Mouse (Mus musculus) myocyte (in vitro differentiated cells): ENCODE measurements at regions not wholly inside any gene's neighbourhood (a gene's known extent, or its start where the extent isn't known, plus 50 kb on each side); places are given as distances from the start of the nearest gene placed in this dataset.

Experiments used
- H3K27me3 ChIP-seq: one replicate; pipeline ENCODE4 v1.6.1; 2011; ENCODE audit not compliant: control insufficient read depth, insufficient read depth, insufficient read length
- H3K36me3 ChIP-seq: one replicate; pipeline ENCODE4 v1.6.1; 2011; ENCODE audit not compliant: control insufficient read depth, insufficient read depth
- H3K4me2 ChIP-seq: one replicate; pipeline ENCODE4 v1.6.1; 2011; ENCODE audit warnings: low read depth, control low read depth
- H3K4me3 ChIP-seq: one replicate; pipeline ENCODE4 v1.5.1; 2011; ENCODE audit warnings: mild to moderate bottlenecking, control low read depth, moderate library complexity
- H3K79me2 ChIP-seq: one replicate; pipeline ENCODE4 v1.6.1; 2011; ENCODE audit not compliant: control insufficient read depth, insufficient read depth
- H3ac ChIP-seq: one replicate; pipeline ENCODE4 v1.6.1; 2011; ENCODE audit not compliant: control insufficient read depth, insufficient read length
- CEBPB ChIP-seq: IDR thresholded peaks from 2 replicates; pipeline ENCODE4 v1.6.1; 2011; ENCODE audit warnings: mild to moderate bottlenecking, moderate library complexity; ENCODE audit not compliant: poor library complexity, insufficient read depth, severe bottlenecking
- E2F4 ChIP-seq: IDR thresholded peaks from one replicate; pipeline ENCODE4 v1.6.1; 2011; ENCODE audit warnings: mild to moderate bottlenecking, control low read depth, moderate library complexity; ENCODE audit not compliant: insufficient read depth
- MAX ChIP-seq: IDR thresholded peaks from one replicate; pipeline ENCODE4 v1.6.1; 2011; ENCODE audit warnings: low read depth, mild to moderate bottlenecking, control low read depth
- MYOD1 ChIP-seq, 3 experiments: IDR thresholded peaks; one replicate each; pipeline ENCODE4 v1.6.1; 2011; ENCODE audit warnings: control low read depth in 2 of 3, low read depth in 2 of 3, mild to moderate bottlenecking in 2 of 3, moderate library complexity in 1 of 3; ENCODE audit not compliant: insufficient read length in 2 of 3, control insufficient read depth in 1 of 3
- MYOG ChIP-seq, 3 experiments: IDR thresholded peaks; one replicate each; pipeline ENCODE4 v1.6.1; 2011; ENCODE audit warnings: control low read depth in 2 of 3, low read depth in 2 of 3, mild to moderate bottlenecking in 2 of 3; ENCODE audit not compliant: insufficient read length in 2 of 3, control insufficient read depth in 1 of 3, insufficient read depth in 1 of 3
- POLR2A ChIP-seq: IDR thresholded peaks from one replicate; pipeline ENCODE4 v1.6.1; 2011; ENCODE audit warnings: low read depth, mild to moderate bottlenecking, control low read depth, moderate library complexity; ENCODE audit not compliant: insufficient read length
- POLR2AphosphoS2 ChIP-seq: IDR thresholded peaks from one replicate; pipeline ENCODE4 v1.6.1; 2011; ENCODE audit warnings: low read depth, control low read depth; ENCODE audit not compliant: insufficient read length
- REST ChIP-seq: IDR thresholded peaks from one replicate; pipeline ENCODE4 v1.6.1; 2011; ENCODE audit warnings: mild to moderate bottlenecking, control low read depth, moderate library complexity; ENCODE audit not compliant: insufficient read depth, insufficient read length
- SRF ChIP-seq: IDR thresholded peaks from one replicate; pipeline ENCODE4 v1.6.1; 2011; ENCODE audit warnings: low read depth; ENCODE audit not compliant: control insufficient read depth, insufficient read length
- TCF12 ChIP-seq: IDR thresholded peaks from one replicate; pipeline ENCODE4 v1.6.1; 2011; ENCODE audit warnings: mild to moderate bottlenecking, control low read depth; ENCODE audit not compliant: poor library complexity, insufficient read depth, severe bottlenecking
- TCF3 ChIP-seq: IDR thresholded peaks from one replicate; pipeline ENCODE4 v1.6.1; 2011; ENCODE audit warnings: low read depth, control low read depth; ENCODE audit not compliant: insufficient read length
- USF1 ChIP-seq: IDR thresholded peaks from one replicate; pipeline ENCODE4 v1.6.1; 2011; ENCODE audit warnings: low read depth, mild to moderate bottlenecking, control low read depth, moderate library complexity

GRCm38 (mm10) chr11:65544281-65544680, 243.8 kb downstream of the Map2k4 start:
- Histone ChIP-seq H3K27me3 (no peaks in the 10 kb centered on the region), H3K4me3 (no peak overlapping the region), H3K36me3 (no peaks in the 10 kb centered on the region), H3K4me2 (no peak overlapping the region), H3K79me2 (no peaks in the 10 kb centered on the region), H3ac (no peak overlapping the region)
- TF ChIP-seq REST (no peak), CEBPB (no peak), TCF12 (no peak)

GRCm38 (mm10) chr11:65543581-65543980, 244.5 kb downstream of the Map2k4 start:
- no peaks in the 10 kb centered on the region for H3K79me2 ChIP-seq
- no peaks in the 10 kb centered on the region for H3K36me3 ChIP-seq
- TF ChIP-seq TCF12 (no peak), E2F4 (no peak), MYOG (IDR thresholded peaks at IDR 0.05; ENCODE audit: control insufficient read depth in 1 of 3, insufficient read depth in 1 of 3, insufficient read length in 2 of 3, low read depth in 2 of 3) (no peak)
- H3K27me3 ChIP-seq: no peaks in the 10 kb centered on the region
- no peak overlapping the region for H3ac ChIP-seq
- H3K4me2 ChIP-seq: no peak overlapping the region
- H3K4me3 ChIP-seq: no peak overlapping the region

GRCm38 (mm10) chr11:65537046-65537630, 251.0 kb downstream of the Map2k4 start:
- no peak for TF ChIP-seq MYOD1 (IDR thresholded peaks at IDR 0.05; ENCODE audit: control insufficient read depth in 1 of 3, insufficient read length in 2 of 3, low read depth in 2 of 3)
- TF ChIP-seq USF1: no peak
- TF ChIP-seq POLR2AphosphoS2: no peak
- no peak for TF ChIP-seq TCF12
- TF ChIP-seq MAX: no peak
- no peak for TF ChIP-seq E2F4
- TF ChIP-seq REST: no peak
- no peak for TF ChIP-seq TCF3
- TF ChIP-seq SRF: no peak
- no peak for TF ChIP-seq MYOG (IDR thresholded peaks at IDR 0.05; ENCODE audit: control insufficient read depth in 1 of 3, insufficient read depth in 1 of 3, insufficient read length in 2 of 3, low read depth in 2 of 3)
- no peak for TF ChIP-seq POLR2A
- no peak for TF ChIP-seq CEBPB

GRCm38 (mm10) chr11:65535726-65536442, 252.2 kb downstream of the Map2k4 start:
- no peak overlapping the region for H3K4me2 ChIP-seq
- no peak for TF ChIP-seq SRF
- TF ChIP-seq TCF12: no peak
- TF ChIP-seq POLR2A: no peak
- no peak for TF ChIP-seq CEBPB
- TF ChIP-seq TCF3: no peak
- no peak for TF ChIP-seq MYOG (IDR thresholded peaks at IDR 0.05; ENCODE audit: control insufficient read depth in 1 of 3, insufficient read depth in 1 of 3, insufficient read length in 2 of 3, low read depth in 2 of 3)
- no peak for TF ChIP-seq E2F4
- no peak for TF ChIP-seq POLR2AphosphoS2
- TF ChIP-seq USF1: no peak
- TF ChIP-seq REST: no peak
- TF ChIP-seq MAX: no peak
- TF ChIP-seq MYOD1 (IDR thresholded peaks at IDR 0.05; ENCODE audit: control insufficient read depth in 1 of 3, insufficient read length in 2 of 3, low read depth in 2 of 3): no peak
- no peak overlapping the region for H3K4me3 ChIP-seq
- no peaks in the 10 kb centered on the region for H3K79me2 ChIP-seq
- H3K27me3 ChIP-seq: no peaks in the 10 kb centered on the region
- no peaks in the 10 kb centered on the region for H3K36me3 ChIP-seq
- H3ac ChIP-seq: no peak overlapping the region

More at GRCm38 (mm10) chr11:65537046-65537630, 251.0 kb downstream of the Map2k4 start:
- H3ac ChIP-seq: no peak overlapping the region
- no peak overlapping the region for H3K4me2 ChIP-seq
- H3K4me3 ChIP-seq: no peak overlapping the region
- H3K27me3 ChIP-seq: no peaks in the 10 kb centered on the region
- no peaks in the 10 kb centered on the region for H3K79me2 ChIP-seq
- H3K36me3 ChIP-seq: no peaks in the 10 kb centered on the region

GRCm38 (mm10) chr11:65530744-65531143, 257.4 kb downstream of the Map2k4 start:
- no peaks in the 10 kb centered on the region for H3K27me3 ChIP-seq
- no peak for TF ChIP-seq TCF3
- no peak for TF ChIP-seq MYOD1 (IDR thresholded peaks at IDR 0.05; ENCODE audit: control insufficient read depth in 1 of 3, insufficient read length in 2 of 3, low read depth in 2 of 3)
- no peak for TF ChIP-seq REST
- TF ChIP-seq USF1: no peak
- TF ChIP-seq MYOG (IDR thresholded peaks at IDR 0.05; ENCODE audit: control insufficient read depth in 1 of 3, insufficient read depth in 1 of 3, insufficient read length in 2 of 3, low read depth in 2 of 3): no peak
- no peak for TF ChIP-seq POLR2A
- TF ChIP-seq MAX: no peak
- no peak for TF ChIP-seq TCF12
- TF ChIP-seq SRF: no peak
- no peak for TF ChIP-seq E2F4
- no peak for TF ChIP-seq POLR2AphosphoS2
- TF ChIP-seq CEBPB: no peak
- H3K4me3 ChIP-seq: no peak overlapping the region
- H3K4me2 ChIP-seq: no peak overlapping the region
- H3K36me3 ChIP-seq: no peaks in the 10 kb centered on the region
- H3ac ChIP-seq: no peak overlapping the region
- H3K79me2 ChIP-seq: no peaks in the 10 kb centered on the region
